Mouse (Mus musculus) adrenal gland, adult 2 months (tissue): ENCODE results near the gene Cadm1. TPM values are rescaled to one million over a fixed set of nuclear protein-coding genes. Genes with fewer than 3 reads are reported as not detected.
A peak's percentile ranks its signal among the peaks of the same experiment; 100 is the strongest.

Experiments used
- DNase-seq: peaks from one replicate; pipeline ENCODE4 v3.0.0; 2021
- polyA plus RNA-seq: library from polyadenylated mRNA; depleted of rRNA; stranded (reverse); fragments of >200 nt; gene quantifications from 2 replicates; pipeline ENCODE4 v1.2.3, GENCODE M21; 2012
- total RNA-seq, 2 experiments: library from RNA; stranded (reverse); gene quantifications; 2 replicates each; pipeline ENCODE4 v1.2.3; 2021

Gene Cadm1
- total and polyA plus RNA-seq, 3 experiments, result 6.6 to 47.7 (median 33.5) TPM

- DNase-seq, result no peak
Measured at GRCm38 (mm10) chr9:47739276-47739675, 209.3 kb downstream of the Cadm1 start.

GRCm38 (mm10) chr9:47741751-47742150 is 211.8 kb downstream of the Cadm1 start:
- DNase-seq, result no peak

GRCm38 (mm10) chr9:47744916-47745315 is 214.9 kb downstream of the Cadm1 start:
- no peak for DNase-seq

- DNase-seq, result peak; percentile 11
Measured at GRCm38 (mm10) chr9:47745716-47746115, 215.7 kb downstream of the Cadm1 start.

- no peak for DNase-seq
Measured at GRCm38 (mm10) chr9:47749160-47749559, 219.2 kb downstream of the Cadm1 start.

- no peak for DNase-seq
Measured at GRCm38 (mm10) chr9:47752516-47752915, 222.5 kb downstream of the Cadm1 start.

- DNase-seq, result no peak
Measured at GRCm38 (mm10) chr9:47753127-47753526, 223.2 kb downstream of the Cadm1 start.

GRCm38 (mm10) chr9:47755119-47755518 is 225.1 kb downstream of the Cadm1 start:
- no peak for DNase-seq

- no peak for DNase-seq
Measured at GRCm38 (mm10) chr9:47757798-47758197, 227.8 kb downstream of the Cadm1 start.

GRCm38 (mm10) chr9:47758320-47758719 is 228.3 kb downstream of the Cadm1 start:
- DNase-seq, result no peak

GRCm38 (mm10) chr9:47759807-47760206 is 229.8 kb downstream of the Cadm1 start:
- DNase-seq, result no peak

- DNase-seq, result no peak
Measured at GRCm38 (mm10) chr9:47761601-47762000, 231.6 kb downstream of the Cadm1 start.

GRCm38 (mm10) chr9:47762913-47763312 is 232.9 kb downstream of the Cadm1 start:
- no peak for DNase-seq

GRCm38 (mm10) chr9:47764920-47765319 is 234.9 kb downstream of the Cadm1 start:
- no peak for DNase-seq

- no peak for DNase-seq
Measured at GRCm38 (mm10) chr9:47765323-47765722, 235.3 kb downstream of the Cadm1 start.

GRCm38 (mm10) chr9:47766342-47766741 is 236.4 kb downstream of the Cadm1 start:
- no peak for DNase-seq

GRCm38 (mm10) chr9:47770836-47771235 is 240.9 kb downstream of the Cadm1 start:
- DNase-seq, result no peak

- DNase-seq, result no peak
Measured at GRCm38 (mm10) chr9:47771953-47772352, 242.0 kb downstream of the Cadm1 start.

GRCm38 (mm10) chr9:47772750-47773149 is 242.8 kb downstream of the Cadm1 start:
- DNase-seq, result no peak

GRCm38 (mm10) chr9:47776941-47777919 is 247.3 kb downstream of the Cadm1 start:
- no peak for DNase-seq

GRCm38 (mm10) chr9:47778438-47778837 is 248.5 kb downstream of the Cadm1 start:
- peak; percentile 16 for DNase-seq

- DNase-seq, result no peak
Measured at GRCm38 (mm10) chr9:47779291-47779690, 249.3 kb downstream of the Cadm1 start.

- no peak for DNase-seq
Measured at GRCm38 (mm10) chr9:47786642-47787041, 256.7 kb downstream of the Cadm1 start.

- DNase-seq, result no peak
Measured at GRCm38 (mm10) chr9:47798478-47798877, 268.5 kb downstream of the Cadm1 start.
